In genomic region chr11:68468886-68469285, GRCm38 (mm10) we compare ENCODE assay signal across 18 mouse cellular contexts.
"Had no signal": no experiment of that assay in that cellular context is flagged by ENCODE, and none has a peak within 500 bp of the region (broad histone marks: within the 10 kb centered on the region; RNA-seq: fewer than 3 reads in every experiment).

No protein-coding gene starts in this region.

- H3K4me3 ChIP-seq: limb, embryonic 12.5 days; limb, embryonic 15.5 days; megakaryocyte, embryonic 14.5 days; midbrain, embryonic 10.5 days; midbrain, embryonic 13.5 days; myocyte; neural tube, embryonic 13.5 days had no signal

- H3K27me3 ChIP-seq: midbrain, embryonic 13.5 days; neural tube, embryonic 13.5 days had no signal

- DNase-seq: kidney, postnatal 36 days; left cerebral cortex, postnatal 4 days; liver, postnatal 0 days; lung, embryonic 14.5 days; right cerebral cortex, postnatal 4 days; thymus, adult 2 months; thymus, postnatal 14 days; thymus, postnatal 4 days had no signal

- H3K36me3 ChIP-seq: limb, embryonic 12.5 days; limb, embryonic 15.5 days; midbrain, embryonic 10.5 days; midbrain, embryonic 13.5 days; neural tube, embryonic 13.5 days had no signal

- H3K27ac ChIP-seq: kidney, postnatal 0 days; limb, embryonic 12.5 days; limb, embryonic 15.5 days; liver, embryonic 14.5 days; midbrain, embryonic 10.5 days; midbrain, embryonic 13.5 days; neural tube, embryonic 13.5 days; stomach, postnatal 0 days had no signal
